Mouse (Mus musculus) NIH3T3 (cell line): ENCODE results near the gene Prrg4.
"Not testable (repeated sequence)": the region's sequence is repeated elsewhere in the genome, so short reads cannot be mapped to it uniquely, and the experiment has no call there.

Experiments used
- DNase-seq: peaks from one replicate; pipeline ENCODE4 v3.0.0-alpha.2; 2012; ENCODE audit warnings: low read depth

The Prrg4 gene

DNA sequence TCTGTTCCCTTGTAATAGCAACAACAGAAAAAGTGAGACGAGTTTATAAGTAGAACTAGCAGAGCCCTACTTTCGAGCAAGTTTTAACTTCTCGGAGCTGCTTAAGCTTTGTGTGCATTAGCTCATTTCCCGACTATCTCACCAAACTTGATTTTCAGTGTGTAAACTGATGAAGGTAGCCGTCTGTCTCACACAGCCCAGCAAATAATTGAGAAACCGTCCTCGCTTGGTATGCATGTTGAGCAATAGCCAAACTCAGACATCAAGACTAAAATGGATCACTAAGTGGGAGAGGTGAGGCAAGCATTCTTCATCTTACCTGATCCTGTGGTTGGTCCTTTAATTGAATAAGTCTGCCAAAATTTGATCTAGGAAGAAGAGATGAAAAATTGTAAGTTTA is 7.9 kb downstream of the Prrg4 start:
- DNase-seq = no peak

DNA sequence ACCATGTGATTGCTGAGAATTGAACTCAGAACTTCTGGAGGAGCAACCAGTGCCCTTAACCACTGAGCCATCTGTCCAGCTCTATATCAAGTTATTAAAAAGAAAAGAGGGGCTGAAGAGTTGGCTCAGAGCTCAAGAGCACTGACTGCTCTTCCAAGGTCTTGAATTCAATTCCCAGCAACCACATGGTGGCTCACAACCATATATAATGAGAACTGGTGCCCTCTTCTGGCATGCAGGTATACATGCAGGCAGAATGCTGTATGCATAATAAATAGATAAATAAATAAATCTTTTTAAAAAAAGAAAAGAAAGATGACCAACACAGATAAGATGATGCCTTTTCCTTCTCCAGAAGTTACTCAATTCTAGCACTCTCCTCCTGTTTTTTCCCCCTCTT is 8.7 kb downstream of the Prrg4 start:
- no peak for DNase-seq

DNA sequence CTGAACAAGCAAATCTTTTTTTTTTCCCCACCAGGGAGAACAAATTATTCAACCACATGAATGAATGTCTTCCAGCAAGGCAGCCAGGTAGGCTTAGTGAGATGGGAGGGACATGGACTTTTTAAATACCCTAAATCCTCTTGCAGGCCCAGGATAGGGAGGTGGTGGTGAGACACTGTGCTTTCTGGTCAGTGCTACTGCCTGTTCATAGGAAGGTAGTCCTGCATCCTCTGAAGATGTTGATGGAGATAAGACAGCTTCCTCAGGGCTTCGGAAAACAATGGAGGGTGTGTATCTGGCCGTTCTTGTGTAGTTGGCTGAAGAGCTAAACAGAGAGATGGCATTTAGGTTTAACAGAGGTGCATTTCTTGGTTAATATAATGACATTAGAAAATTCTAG is 17.2 kb downstream of the Prrg4 start:
- no peak for DNase-seq

DNA sequence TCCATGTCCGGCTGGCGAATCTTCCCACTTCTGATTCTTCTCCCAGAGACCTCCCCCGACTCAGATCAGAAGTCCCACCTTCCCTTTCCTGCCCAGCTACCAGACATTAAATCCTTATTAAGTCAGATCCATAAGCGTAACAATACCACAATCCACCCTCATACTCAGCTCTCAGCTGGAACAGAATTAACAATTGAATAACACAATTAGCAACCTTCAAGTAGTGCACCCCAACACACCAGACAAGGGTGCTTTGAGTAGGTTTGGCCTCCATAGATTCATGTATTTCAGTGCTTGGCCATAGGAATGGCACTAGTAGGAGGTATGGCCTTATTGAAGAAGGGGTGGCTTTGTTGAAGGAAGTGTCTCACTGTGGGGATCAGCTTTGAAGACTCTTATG is 23.5 kb downstream of the Prrg4 start:
- DNase-seq = no peak

DNA sequence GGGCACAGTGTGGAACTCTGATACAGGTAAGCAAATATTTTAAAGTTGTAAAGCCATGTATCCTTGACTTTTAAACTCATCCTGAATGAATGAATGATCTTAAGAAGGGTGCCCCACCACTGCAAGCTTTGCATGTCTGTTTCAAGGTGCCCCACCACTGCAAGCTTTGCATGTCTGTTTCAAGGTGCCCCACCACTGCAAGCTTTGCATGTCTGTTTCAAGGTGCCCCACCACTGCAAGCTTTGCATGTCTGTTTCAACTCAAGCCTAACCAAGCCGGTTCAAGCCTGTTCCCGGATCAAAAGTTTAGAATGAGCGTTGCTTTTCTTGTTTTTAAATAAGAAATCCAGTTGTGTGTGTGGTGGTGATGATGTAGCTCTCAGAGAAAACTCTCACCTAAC is 30.9 kb downstream of the Prrg4 start:
- not testable (repeated sequence) for DNase-seq

DNA sequence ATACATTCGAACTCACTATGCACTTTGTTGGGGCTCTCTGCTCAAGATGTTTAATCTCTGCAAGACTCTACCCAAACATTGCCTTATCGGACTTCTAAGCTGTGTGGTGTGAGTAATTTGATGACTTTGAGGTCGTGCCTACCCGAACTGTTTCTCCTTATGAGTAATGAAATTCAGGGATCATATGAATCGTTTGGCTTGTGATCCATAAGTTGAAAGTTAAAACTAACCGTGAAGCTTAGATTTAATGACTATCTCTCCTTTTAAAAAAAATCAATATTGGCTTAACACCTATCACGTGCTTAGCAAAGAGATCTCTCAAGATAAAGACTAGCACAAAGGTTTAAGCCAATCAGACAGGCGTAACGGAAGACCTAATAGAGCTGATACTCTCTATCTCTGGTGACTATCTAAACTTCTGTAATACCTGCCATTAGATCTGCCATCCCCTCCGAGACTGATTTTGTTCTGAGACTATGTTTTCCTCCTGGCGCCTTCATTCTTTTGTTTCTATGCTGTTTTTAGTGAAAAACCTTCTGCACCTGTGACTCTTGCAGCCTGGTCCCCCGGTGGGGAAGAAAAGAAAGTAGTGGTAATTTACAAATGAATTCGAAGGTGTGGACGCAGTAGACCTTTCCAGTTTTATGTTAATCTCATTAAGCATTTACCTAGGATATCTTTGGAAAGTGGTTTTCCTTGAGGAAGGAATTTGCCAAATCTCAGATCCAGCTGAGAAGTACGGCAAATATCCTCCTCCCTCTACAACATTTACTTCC is 31.9 kb downstream of the Prrg4 start:
- peak; percentile 3 for DNase-seq

DNA sequence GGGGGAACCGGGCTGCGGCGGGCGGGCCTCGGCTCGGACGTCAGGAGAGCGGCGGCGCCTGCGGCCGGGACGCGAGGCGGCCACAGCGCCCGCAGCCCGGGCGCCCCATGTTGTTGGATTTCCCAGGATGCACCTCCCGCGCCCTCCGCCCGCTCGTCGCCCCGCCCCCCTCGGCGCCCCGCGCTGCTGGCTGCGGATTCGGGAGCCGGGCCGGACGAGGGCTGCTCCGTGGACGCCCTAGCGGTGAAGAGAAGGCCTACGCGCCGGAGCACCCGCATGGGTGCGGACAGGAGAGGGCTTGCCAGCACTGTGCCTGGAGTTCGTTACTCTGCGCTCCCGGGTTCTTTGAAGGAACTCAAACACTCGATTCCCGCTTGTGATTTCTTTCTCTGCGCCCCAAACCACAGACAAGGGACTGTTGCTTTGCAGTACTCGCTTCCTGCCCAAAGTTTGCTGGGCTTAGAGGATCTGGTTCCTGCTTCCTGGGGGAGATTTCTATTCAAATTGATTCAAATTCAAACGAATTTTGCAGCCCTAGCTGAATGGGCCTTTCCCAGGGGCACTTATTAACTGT is 32.7 kb downstream of the Prrg4 start:
- peak; percentile 94 for DNase-seq

DNA sequence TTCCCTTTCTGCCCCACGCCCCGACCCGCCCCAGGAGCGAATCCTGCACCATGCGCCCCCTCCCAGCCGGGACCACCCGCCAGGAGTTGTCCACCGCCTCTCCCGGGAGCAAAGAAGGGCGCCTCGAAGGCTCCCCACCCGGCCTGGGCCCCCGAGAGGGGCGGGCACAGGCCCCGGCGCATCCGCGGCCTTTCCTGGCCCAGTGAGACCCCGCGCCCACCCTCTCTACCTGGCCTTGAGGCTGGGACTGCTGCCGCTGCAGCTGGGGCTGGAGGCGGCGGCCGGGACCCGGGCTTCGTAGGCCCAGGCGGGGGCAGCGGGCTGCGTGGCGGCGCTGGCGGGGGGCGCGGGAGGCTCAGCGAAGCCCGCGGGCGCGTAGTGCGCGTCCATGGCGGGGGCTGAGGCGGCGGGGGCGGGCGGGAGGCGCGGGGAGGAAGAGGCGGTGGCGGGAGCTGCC is 33.3 kb downstream of the Prrg4 start, which contains the start of gene Qser1:
TSS of gene Qser1 (minus strand) at position 390 of the 457 bp plus-strand sequence.
- no peak for DNase-seq

DNA sequence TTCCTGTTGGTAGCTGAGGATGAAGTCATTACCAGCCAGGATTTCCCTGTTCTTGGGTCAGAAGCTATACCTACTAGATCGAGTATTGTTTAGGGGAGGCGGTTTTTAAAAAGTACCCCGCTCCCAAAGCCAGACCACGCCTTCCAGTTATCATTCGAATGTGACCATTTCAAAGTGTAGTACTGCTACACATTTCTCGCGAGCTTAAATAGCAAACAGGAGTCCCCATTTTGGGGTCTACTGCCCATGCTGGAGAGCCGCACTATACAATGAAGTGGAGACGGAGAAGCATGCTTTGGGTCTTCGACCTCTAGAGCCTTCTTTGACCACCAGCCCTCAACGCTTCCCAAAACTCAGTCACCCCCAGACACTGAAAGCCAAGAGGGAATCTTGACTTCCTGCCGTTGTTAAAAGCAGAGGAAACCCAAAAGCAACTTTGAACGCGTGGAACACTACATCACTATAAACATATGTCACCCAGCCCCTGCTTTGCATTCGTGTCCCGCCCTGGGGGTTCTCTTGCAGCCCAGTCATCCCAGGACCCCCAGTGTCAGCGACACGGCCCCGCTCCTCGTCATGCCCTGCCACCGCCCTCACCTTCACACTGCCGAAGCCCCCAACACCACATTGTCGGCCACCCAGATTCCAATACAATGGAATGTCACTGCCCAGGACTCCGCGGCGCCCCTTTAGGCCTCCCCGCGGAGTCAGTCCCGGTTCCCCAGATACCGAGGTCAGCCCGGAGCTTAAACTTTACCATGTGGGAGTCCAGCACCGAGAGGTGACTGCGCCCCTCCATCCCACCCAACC is 33.9 kb downstream of the Prrg4 start:
- DNase-seq = peak; percentile 50

DNA sequence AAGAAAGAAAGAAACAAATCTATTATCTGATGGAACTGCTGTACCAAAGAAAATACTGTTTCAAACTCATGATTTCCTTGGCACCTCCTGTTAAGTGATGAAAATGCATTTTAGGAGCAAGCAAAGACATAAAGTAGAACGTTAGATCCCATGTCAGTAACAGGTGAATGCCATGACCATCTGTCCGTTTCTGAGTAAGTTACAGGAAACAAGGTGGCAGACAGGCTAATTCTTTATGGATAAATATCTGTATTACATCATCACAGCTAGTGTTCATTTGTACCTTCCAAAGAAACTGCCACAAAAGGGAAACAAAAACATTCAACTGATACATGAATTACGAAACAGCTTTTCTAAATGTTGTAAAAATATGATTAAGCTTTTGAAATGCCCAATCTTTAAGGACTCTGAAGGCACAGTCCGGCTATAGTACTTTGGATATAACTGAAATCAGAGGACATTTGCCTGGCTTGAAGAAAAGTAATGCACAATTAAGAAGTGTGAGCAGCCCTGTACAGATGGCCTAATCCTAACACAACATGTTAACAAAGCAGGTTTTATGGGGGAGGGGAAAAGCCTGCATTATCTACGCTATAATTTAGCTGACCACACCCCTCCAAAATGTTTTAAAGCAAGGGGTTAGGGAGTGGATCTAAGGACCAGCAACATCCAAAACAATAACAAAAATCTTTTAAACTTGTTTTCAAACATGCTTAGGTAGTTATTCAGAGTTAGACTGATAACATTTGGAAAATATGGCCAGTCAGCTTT is 35.3 kb downstream of the Prrg4 start:
- DNase-seq = peak; percentile 4

DNA sequence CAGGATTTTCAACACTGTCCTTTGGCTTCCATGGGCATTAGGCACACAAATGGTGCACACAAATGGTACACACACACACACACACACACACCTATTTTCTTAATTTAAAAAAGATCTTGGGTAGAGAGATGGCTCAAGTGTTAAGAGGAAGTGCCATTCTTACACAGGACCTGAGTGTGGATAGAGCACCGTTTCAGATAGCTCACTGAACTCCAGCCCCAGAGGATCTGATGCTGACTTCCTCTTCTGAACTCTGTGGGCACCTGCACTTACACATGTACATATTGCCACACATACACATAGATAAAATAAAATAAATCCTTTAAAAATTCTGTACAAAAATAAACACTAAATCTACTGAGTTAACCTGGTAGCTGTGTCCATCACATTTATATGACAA is 44.2 kb downstream of the Prrg4 start:
- DNase-seq = no peak
